Mouse (Mus musculus) limb, embryonic 15.5 days (tissue): Measurements from ENCODE around the gene Grip2. TPM values are rescaled to one million over a fixed set of nuclear protein-coding genes. Genes with fewer than 3 reads are reported as not detected.
A peak's percentile ranks its signal among the peaks of the same experiment; 100 is the strongest.

Experiments
- ATAC-seq: fragments of 200-750 bp; cut with Nextera tagmentation; 2 replicates; pipeline ENCODE4 v1.8.0; 2017; ENCODE audit warnings: low read depth, moderate TSS enrichment; ENCODE audit not compliant: insufficient number of reproducible peaks, low FRiP score, low TSS enrichment
- H3K27ac ChIP-seq: fragments of 300-500 bp; sonication (generic); 2 replicates; pipeline ENCODE4 v1.5.1; 2015; ENCODE audit warnings: moderate library complexity, mild to moderate bottlenecking, inconsistent platforms
- H3K27me3 ChIP-seq: fragments of 300-500 bp; sonication (generic); 2 replicates; pipeline ENCODE4 v1.6.1; 2015; ENCODE audit warnings: inconsistent platforms
- H3K36me3 ChIP-seq: fragments of 300-500 bp; sonication (generic); 2 replicates; pipeline ENCODE4 v1.6.1; 2015; ENCODE audit warnings: inconsistent platforms
- H3K4me1 ChIP-seq: fragments of 300-500 bp; sonication (generic); 2 replicates; pipeline ENCODE4 v1.6.1; 2015; ENCODE audit warnings: inconsistent platforms
- H3K4me2 ChIP-seq: fragments of 300-500 bp; sonication (generic); 2 replicates; pipeline ENCODE4 v1.6.1; 2015; ENCODE audit warnings: mild to moderate bottlenecking, inconsistent platforms
- H3K4me3 ChIP-seq: fragments of 300-500 bp; sonication (generic); 2 replicates; pipeline ENCODE4 v1.5.1; 2015; ENCODE audit warnings: mild to moderate bottlenecking, inconsistent platforms
- H3K9ac ChIP-seq: fragments of 300-500 bp; sonication (generic); 2 replicates; pipeline ENCODE4 v1.6.1; 2015; ENCODE audit warnings: inconsistent platforms
- H3K9me3 ChIP-seq: fragments of 300-500 bp; sonication (generic); 2 replicates; pipeline ENCODE4 v1.6.1; 2016; ENCODE audit warnings: inconsistent platforms
- WGBS: fragments of 180-500 bp; shearing (Covaris S2); methylation state at CpG from one replicate; pipeline ENCODE4 v1.1.7; 2015; 5-methylcytosine and 5-hydroxymethylcytosine counted together
- polyA plus RNA-seq: library from polyadenylated mRNA; unstranded; fragments of >200 nt; fragmentation: Nextera tagmentation; extraction: Ambion mirVana; gene quantifications from 2 replicates; pipeline ENCODE4 v1.2.1, GENCODE M21; 2015

The Grip2 gene
- polyA plus RNA-seq, 1 experiment from 2014 or later = 1.7 TPM

- Histone ChIP-seq H3K9me3 (no peaks in the 10 kb centered on the region), H3K9ac (no peak overlapping the region), H3K4me2 (no peak overlapping the region), H3K4me1 (no peaks in the 10 kb centered on the region), H3K4me3 (no peak overlapping the region), H3K27ac (no peak overlapping the region), H3K27me3 (no peaks in the 10 kb centered on the region), H3K36me3 (peaks cover 75% of the 10 kb centered on the region)
- ATAC-seq = no peak
- WGBS = 68% methylated on average over 7 of the region's 7 CpGs
Measured at GRCm38 (mm10) chr6:91745947-91746582, 81.0 kb downstream of the Grip2 start.

- no peak overlapping the region for H3K27ac ChIP-seq
- 77% methylated on average over 3 of the region's 3 CpGs for WGBS
- H3K9me3 ChIP-seq = no peaks in the 10 kb centered on the region
- H3K4me1 ChIP-seq = peaks cover 2% of the 10 kb centered on the region; the same call in 1 of the 2 replicates
- no peak overlapping the region for H3K4me2 ChIP-seq
- no peaks in the 10 kb centered on the region for H3K27me3 ChIP-seq
- no peak for ATAC-seq
- no peak overlapping the region for H3K9ac ChIP-seq
- H3K4me3 ChIP-seq = no peak overlapping the region
- peaks cover 71% of the 10 kb centered on the region for H3K36me3 ChIP-seq
Measured at GRCm38 (mm10) chr6:91745246-91745645, 81.8 kb downstream of the Grip2 start.

GRCm38 (mm10) chr6:91743886-91744285 lies 83.2 kb downstream of the Grip2 start:
- no peaks in the 10 kb centered on the region for H3K9me3 ChIP-seq
- no peak overlapping the region for H3K4me2 ChIP-seq
- H3K27me3 ChIP-seq = no peaks in the 10 kb centered on the region
- ATAC-seq = no peak
- peaks cover 2% of the 10 kb centered on the region; the same call in 1 of the 2 replicates for H3K4me1 ChIP-seq
- H3K4me3 ChIP-seq = no peak overlapping the region
- H3K27ac ChIP-seq = no peak overlapping the region
- H3K9ac ChIP-seq = no peak overlapping the region
- peaks cover 69% of the 10 kb centered on the region for H3K36me3 ChIP-seq
- 54% methylated on average over 4 of the region's 4 CpGs for WGBS

GRCm38 (mm10) chr6:91742995-91743394 lies 84.1 kb downstream of the Grip2 start:
- no peak for ATAC-seq
- H3K4me2 ChIP-seq = no peak overlapping the region
- H3K9me3 ChIP-seq = no peaks in the 10 kb centered on the region
- no peak overlapping the region for H3K9ac ChIP-seq
- H3K27ac ChIP-seq = no peak overlapping the region
- 91% methylated on average over 8 of the region's 8 CpGs for WGBS
- H3K27me3 ChIP-seq = no peaks in the 10 kb centered on the region
- H3K4me1 ChIP-seq = peaks cover 5% of the 10 kb centered on the region; the same call in 1 of the 2 replicates
- no peak overlapping the region for H3K4me3 ChIP-seq
- peaks cover 69% of the 10 kb centered on the region for H3K36me3 ChIP-seq

GRCm38 (mm10) chr6:91742466-91742865 lies 84.6 kb downstream of the Grip2 start:
- Histone ChIP-seq H3K9ac (no peak overlapping the region), H3K4me3 (no peak overlapping the region), H3K27me3 (no peaks in the 10 kb centered on the region), H3K4me2 (no peak overlapping the region), H3K27ac (no peak overlapping the region), H3K9me3 (no peaks in the 10 kb centered on the region), H3K36me3 (peaks cover 68% of the 10 kb centered on the region), H3K4me1 (peaks cover 10% of the 10 kb centered on the region)
- ATAC-seq = no peak
- WGBS = 84% methylated on average over 3 of the region's 3 CpGs

GRCm38 (mm10) chr6:91741046-91741445 lies 86.0 kb downstream of the Grip2 start:
- Histone ChIP-seq H3K9ac (no peak overlapping the region), H3K27me3 (no peaks in the 10 kb centered on the region), H3K27ac (0 out of 2 replicates have a peak overlapping the region, but pooled peaks have one; percentile 3), H3K9me3 (no peaks in the 10 kb centered on the region), H3K4me1 (peaks cover 25% of the 10 kb centered on the region), H3K36me3 (peaks cover 62% of the 10 kb centered on the region), H3K4me3 (no peak overlapping the region), H3K4me2 (no peak overlapping the region)
- 64% methylated on average over 11 of the region's 11 CpGs for WGBS
- ATAC-seq = peak; percentile 26; the same call in 1 of the 2 replicates

GRCm38 (mm10) chr6:91738058-91738457 lies 89.0 kb downstream of the Grip2 start:
- Histone ChIP-seq H3K4me2 (no peak overlapping the region), H3K4me3 (no peak overlapping the region), H3K36me3 (peaks cover 65% of the 10 kb centered on the region), H3K9me3 (no peaks in the 10 kb centered on the region), H3K4me1 (peaks cover 31% of the 10 kb centered on the region), H3K27me3 (no peaks in the 10 kb centered on the region), H3K27ac (no peak overlapping the region), H3K9ac (no peak overlapping the region)
- WGBS = 53% methylated on average over 5 of the region's 5 CpGs
- no peak for ATAC-seq

GRCm38 (mm10) chr6:91737451-91737850 lies 89.6 kb downstream of the Grip2 start:
- H3K36me3 ChIP-seq = peaks cover 59% of the 10 kb centered on the region
- peaks cover 31% of the 10 kb centered on the region for H3K4me1 ChIP-seq
- no peak overlapping the region for H3K9ac ChIP-seq
- no peaks in the 10 kb centered on the region for H3K9me3 ChIP-seq
- WGBS = 89% methylated on average over 7 of the region's 7 CpGs
- no peaks in the 10 kb centered on the region for H3K27me3 ChIP-seq
- ATAC-seq = no peak
- H3K4me2 ChIP-seq = no peak overlapping the region
- no peak overlapping the region for H3K4me3 ChIP-seq
- no peak overlapping the region for H3K27ac ChIP-seq

GRCm38 (mm10) chr6:91736471-91736870 lies 90.6 kb downstream of the Grip2 start:
- H3K9ac ChIP-seq = no peak overlapping the region
- no peak overlapping the region; the same call in 1 of the 2 replicates for H3K27ac ChIP-seq
- no peak overlapping the region for H3K4me3 ChIP-seq
- WGBS = 45% methylated on average over 5 of the region's 5 CpGs
- H3K4me1 ChIP-seq = peaks cover 39% of the 10 kb centered on the region
- no peaks in the 10 kb centered on the region for H3K9me3 ChIP-seq
- peaks cover 52% of the 10 kb centered on the region for H3K36me3 ChIP-seq
- ATAC-seq = no peak
- H3K27me3 ChIP-seq = no peaks in the 10 kb centered on the region
- no peak overlapping the region for H3K4me2 ChIP-seq

- Histone ChIP-seq H3K4me1 (peaks cover 51% of the 10 kb centered on the region), H3K27me3 (no peaks in the 10 kb centered on the region), H3K9ac (no peak overlapping the region), H3K4me2 (no peak overlapping the region), H3K36me3 (peaks cover 32% of the 10 kb centered on the region), H3K9me3 (no peaks in the 10 kb centered on the region), H3K4me3 (no peak overlapping the region), H3K27ac (no peak overlapping the region)
- ATAC-seq = no peak
- 76% methylated on average over 11 of the region's 11 CpGs for WGBS
Measured at GRCm38 (mm10) chr6:91732138-91732537, 94.9 kb downstream of the Grip2 start.

- WGBS = 24% methylated on average over 12 of the region's 12 CpGs
- H3K4me2 ChIP-seq = no peak overlapping the region
Measured at GRCm38 (mm10) chr6:91729677-91730127, 97.3 kb downstream of the Grip2 start.

GRCm38 (mm10) chr6:91728939-91729619 lies 98.0 kb downstream of the Grip2 start:
- Histone ChIP-seq H3K36me3 (peaks cover 45% of the 10 kb centered on the region), H3K4me3 (no peak overlapping the region), H3K27me3 (no peaks in the 10 kb centered on the region), H3K9me3 (no peaks in the 10 kb centered on the region), H3K27ac (peak overlapping the region; percentile 69), H3K4me2 (no peak overlapping the region), H3K4me1 (peaks cover 33% of the 10 kb centered on the region), H3K9ac (no peak overlapping the region)
- 0 out of 2 replicates have a peak, but pooled peaks have one; percentile 17 for ATAC-seq
- 41% methylated on average over 6 of the region's 6 CpGs for WGBS

More at GRCm38 (mm10) chr6:91729677-91730127, 97.3 kb downstream of the Grip2 start:
- no peaks in the 10 kb centered on the region for H3K9me3 ChIP-seq
- H3K9ac ChIP-seq = no peak overlapping the region
- H3K36me3 ChIP-seq = peaks cover 39% of the 10 kb centered on the region
- no peak overlapping the region for H3K4me3 ChIP-seq
- H3K27me3 ChIP-seq = no peaks in the 10 kb centered on the region
- H3K4me1 ChIP-seq = peaks cover 33% of the 10 kb centered on the region
- ATAC-seq = peak; percentile 64
- H3K27ac ChIP-seq = peak overlapping the region; percentile 76
